Mouse (Mus musculus) stomach, embryonic 16.5 days (tissue): ENCODE data around the gene Msmb. TPM values are rescaled to one million over a fixed set of nuclear protein-coding genes. Genes with fewer than 3 reads are reported as not detected.
"Not testable (repeated sequence)": the region's sequence is repeated elsewhere in the genome, so short reads cannot be mapped to it uniquely, and the experiment has no call there.

Experiments
- ATAC-seq: fragments of 200-750 bp; cut with Nextera tagmentation; 2 replicates; pipeline ENCODE4 v1.8.0; 2017; ENCODE audit warnings: moderate number of reproducible peaks, moderate TSS enrichment; ENCODE audit not compliant: insufficient read depth, low FRiP score
- H3K27ac ChIP-seq: fragments of 300-500 bp; sonication (generic); 2 replicates; pipeline ENCODE4 v1.5.1; 2014; ENCODE audit warnings: low read length
- H3K27me3 ChIP-seq: fragments of 300-500 bp; sonication (generic); 2 replicates; pipeline ENCODE4 v1.6.1; 2014; ENCODE audit warnings: low read length, control low read depth, mixed read lengths; ENCODE audit not compliant: control insufficient read depth, insufficient read depth
- H3K36me3 ChIP-seq: fragments of 300-500 bp; sonication (generic); 2 replicates; pipeline ENCODE4 v1.6.1; 2014; ENCODE audit warnings: low read length; ENCODE audit not compliant: control insufficient read depth, insufficient read depth
- H3K4me1 ChIP-seq: fragments of 300-500 bp; sonication (generic); 2 replicates; pipeline ENCODE4 v1.6.1; 2014; ENCODE audit warnings: low read length, control low read depth, mixed read lengths; ENCODE audit not compliant: control insufficient read depth, insufficient read depth
- H3K4me2 ChIP-seq: fragments of 300-500 bp; sonication (generic); 2 replicates; pipeline ENCODE4 v1.6.1; 2014; ENCODE audit warnings: low read depth, low read length, mixed read lengths
- H3K4me3 ChIP-seq: fragments of 300-500 bp; sonication (generic); replicated peaks from 2 replicates; pipeline ENCODE4 v1.5.1; 2014; ENCODE audit warnings: mild to moderate bottlenecking, low read length
- H3K9ac ChIP-seq: fragments of 300-500 bp; sonication (generic); 2 replicates; pipeline ENCODE4 v1.6.1; 2014; ENCODE audit warnings: low read length
- H3K9me3 ChIP-seq: fragments of 300-500 bp; sonication (generic); replicated peaks from 2 replicates; pipeline ENCODE4 v1.6.1; 2016; ENCODE audit warnings: low read length, control low read depth; ENCODE audit not compliant: control insufficient read depth
- WGBS: fragments of 180-500 bp; shearing (Covaris S2); extraction: QIAGEN DNeasy Blood & Tissue Kit; methylation state at CpG from one replicate; pipeline ENCODE4 v1.1.7; 2014; 5-methylcytosine and 5-hydroxymethylcytosine counted together
- polyA plus RNA-seq: library from polyadenylated mRNA; unstranded; fragments of >200 nt; fragmentation: Nextera tagmentation; extraction: Ambion mirVana; gene quantifications from 2 replicates; pipeline ENCODE4 v1.2.1, GENCODE M21; 2015

Msmb gene
- polyA plus RNA-seq, 1 experiment from 2014 or later, result not detected

DNA sequence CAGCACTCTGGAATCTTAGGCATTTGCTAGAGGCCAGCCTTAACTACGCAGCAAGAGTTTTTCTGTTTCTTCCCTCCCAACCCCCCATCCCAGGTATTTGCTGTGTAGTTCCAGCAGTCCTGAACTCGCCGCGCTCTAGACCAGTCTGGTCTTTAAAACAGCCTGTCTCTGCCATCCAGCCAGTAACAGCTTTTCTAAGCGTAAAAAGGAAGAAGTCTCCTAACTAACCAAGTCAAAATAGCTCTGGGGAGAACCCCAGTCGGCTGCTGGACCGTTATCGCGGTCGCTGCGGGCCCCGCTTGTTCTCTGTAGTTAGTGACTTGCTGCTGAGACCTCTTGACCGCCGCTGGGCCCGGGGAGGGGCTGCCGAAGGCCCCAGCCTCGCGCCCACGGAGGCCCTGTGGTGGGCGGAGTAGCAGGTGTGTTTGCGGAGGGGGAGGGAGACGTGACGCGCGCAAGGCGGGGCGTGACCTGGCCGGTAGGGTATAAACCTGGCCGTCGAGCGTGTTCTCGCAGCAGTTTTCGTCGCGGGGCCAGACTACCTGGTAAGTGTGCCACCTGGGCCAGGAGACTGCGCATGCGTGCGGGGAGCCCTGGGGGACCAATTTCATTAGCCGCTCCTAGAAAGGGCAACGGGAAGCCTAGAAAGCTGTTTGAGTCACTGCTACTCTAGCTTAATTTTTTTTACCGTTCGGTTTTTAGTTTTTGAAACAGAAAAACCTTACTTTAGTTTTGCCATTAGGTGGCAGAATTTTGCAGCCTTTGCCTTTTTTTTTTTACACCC, 23.6 kb downstream of the Msmb start:
- Histone ChIP-seq H3K4me1 (peaks cover 53% of the 10 kb centered on the region), H3K27me3 (no peaks in the 10 kb centered on the region), H3K9me3 (no peaks in the 10 kb centered on the region), H3K27ac (peak overlapping the region; percentile 92), H3K9ac (peak overlapping the region; percentile 75), H3K4me3 (peak overlapping the region; percentile 60), H3K4me2 (peak overlapping the region; percentile 94), H3K36me3 (no peaks in the 10 kb centered on the region)
- ATAC-seq, result peak; percentile 91
- under 1% methylated on average over 42 of the region's 42 CpGs for WGBS

DNA sequence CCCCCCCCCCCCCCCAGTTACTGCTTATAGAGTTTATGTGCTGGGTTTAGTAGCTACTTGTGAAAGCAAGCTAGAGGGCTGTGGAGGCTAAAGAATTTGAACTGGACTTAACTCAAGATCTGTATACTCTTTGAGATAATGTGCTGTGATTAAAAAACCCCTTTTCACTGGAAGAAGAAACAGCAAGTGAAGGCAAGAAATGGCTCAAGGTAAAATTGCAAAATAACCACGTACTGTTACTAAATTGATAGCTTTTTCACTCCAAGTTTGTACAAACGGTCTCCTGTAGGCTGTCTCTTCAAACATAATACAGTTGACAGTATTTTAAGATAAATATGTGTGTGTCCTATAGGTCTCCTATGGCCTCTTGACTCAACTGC, 24.2 kb downstream of the Msmb start:
- Histone ChIP-seq H3K27ac (peak overlapping the region; percentile 92; the same call in 1 of the 2 replicates), H3K27me3 (no peaks in the 10 kb centered on the region), H3K4me3 (peak overlapping the region; percentile 60), H3K4me2 (peak overlapping the region; percentile 94), H3K9me3 (no peaks in the 10 kb centered on the region), H3K4me1 (peaks cover 47% of the 10 kb centered on the region), H3K36me3 (no peaks in the 10 kb centered on the region), H3K9ac (peak overlapping the region; percentile 75; the same call in 1 of the 2 replicates)
- WGBS, result 29% methylated on average over 2 of the region's 2 CpGs
- no peak for ATAC-seq

DNA sequence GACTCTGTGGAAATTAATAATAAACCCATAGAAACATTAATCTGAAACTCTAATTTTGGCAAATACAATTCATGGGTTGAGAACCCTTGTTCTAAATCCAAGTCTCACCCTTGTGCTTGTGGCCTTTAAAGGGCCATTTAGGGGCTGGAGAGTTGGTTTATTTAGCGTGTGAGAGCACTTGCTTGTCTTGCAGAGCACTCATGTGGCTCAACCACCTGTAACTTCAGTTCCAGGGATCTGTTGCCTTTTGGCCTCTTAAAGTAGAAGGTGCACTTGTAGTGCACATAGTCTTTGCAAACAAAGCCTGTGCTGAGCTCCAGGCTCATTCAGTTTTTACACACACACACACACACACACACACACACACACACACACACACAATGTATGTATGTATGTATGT, 25.0 kb downstream of the Msmb start:
- no peak for ATAC-seq
- Histone ChIP-seq H3K27ac (no peak overlapping the region), H3K36me3 (no peaks in the 10 kb centered on the region), H3K4me3 (peak overlapping the region; percentile 60), H3K4me2 (peak overlapping the region; percentile 94; the same call in 1 of the 2 replicates), H3K4me1 (peaks cover 45% of the 10 kb centered on the region), H3K9me3 (no peaks in the 10 kb centered on the region), H3K9ac (peak overlapping the region; percentile 31), H3K27me3 (no peaks in the 10 kb centered on the region)
- WGBS, result 39% methylated on average over 1 of the region's 1 CpGs

DNA sequence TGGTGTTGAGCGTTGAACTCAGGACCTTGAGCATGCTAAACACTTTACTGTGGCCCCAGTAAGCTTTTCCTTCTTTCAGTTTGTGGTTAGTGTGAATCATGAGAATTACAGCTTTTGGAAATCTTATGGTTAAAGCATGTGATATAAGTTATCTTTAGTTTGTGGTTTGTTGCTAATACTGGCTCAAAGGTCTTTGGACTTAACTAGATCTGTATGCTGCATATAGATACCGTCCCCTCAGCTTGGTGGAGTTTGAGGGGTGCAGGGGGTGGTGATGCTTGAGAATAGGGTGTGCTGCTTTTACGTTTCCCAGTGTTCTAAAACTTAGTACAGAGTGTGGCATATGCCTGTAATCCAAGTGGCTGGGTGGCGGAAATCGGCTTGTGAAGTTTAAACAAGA, 25.5 kb downstream of the Msmb start:
- Histone ChIP-seq H3K9me3 (no peaks in the 10 kb centered on the region), H3K9ac (no peak overlapping the region), H3K4me1 (peaks cover 44% of the 10 kb centered on the region), H3K4me3 (peak overlapping the region; percentile 60), H3K36me3 (no peaks in the 10 kb centered on the region), H3K27ac (no peak overlapping the region), H3K27me3 (no peaks in the 10 kb centered on the region), H3K4me2 (peak overlapping the region; percentile 21; the same call in 1 of the 2 replicates)
- ATAC-seq, result no peak
- WGBS, result 72% methylated on average over 5 of the region's 5 CpGs

DNA sequence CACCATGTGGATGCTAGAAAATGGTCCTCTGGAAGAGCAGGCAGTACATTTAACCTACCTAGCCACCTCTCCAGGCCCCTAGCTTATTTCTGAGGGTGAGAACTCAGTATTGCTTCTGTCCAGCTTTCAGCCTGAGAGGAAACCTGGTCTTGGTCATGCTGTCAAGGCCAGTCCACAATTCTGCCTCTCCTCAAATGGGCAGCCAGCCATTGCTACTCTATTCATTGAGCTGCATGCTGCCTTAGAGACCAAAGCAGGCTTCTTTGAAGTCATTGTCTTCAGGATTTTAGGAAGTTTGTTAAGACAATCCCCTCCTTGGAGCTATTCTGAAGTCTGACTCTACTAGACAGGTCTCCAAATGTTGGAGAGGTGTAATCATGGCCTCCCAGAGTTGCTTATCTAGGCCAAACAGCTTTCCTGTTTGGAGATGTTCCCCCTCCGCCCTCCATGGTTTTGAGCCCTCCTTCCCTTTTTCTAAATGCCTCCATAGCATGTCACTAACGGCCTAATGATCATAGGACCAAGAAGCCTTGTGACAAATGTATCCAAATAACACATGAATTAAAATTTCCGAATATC, 26.9 kb downstream of the Msmb start:
- no peak overlapping the region for H3K4me2 ChIP-seq
- 78% methylated on average over 3 of the region's 3 CpGs for WGBS
- no peak for ATAC-seq
- H3K9me3 ChIP-seq, result no peaks in the 10 kb centered on the region
- H3K9ac ChIP-seq, result no peak overlapping the region
- no peaks in the 10 kb centered on the region for H3K27me3 ChIP-seq
- peaks cover 31% of the 10 kb centered on the region for H3K4me1 ChIP-seq
- no peak overlapping the region for H3K27ac ChIP-seq
- peaks cover 2% of the 10 kb centered on the region; the same call in 1 of the 2 replicates for H3K36me3 ChIP-seq
- H3K4me3 ChIP-seq, result no peak overlapping the region; the same call in 1 of the 2 replicates

DNA sequence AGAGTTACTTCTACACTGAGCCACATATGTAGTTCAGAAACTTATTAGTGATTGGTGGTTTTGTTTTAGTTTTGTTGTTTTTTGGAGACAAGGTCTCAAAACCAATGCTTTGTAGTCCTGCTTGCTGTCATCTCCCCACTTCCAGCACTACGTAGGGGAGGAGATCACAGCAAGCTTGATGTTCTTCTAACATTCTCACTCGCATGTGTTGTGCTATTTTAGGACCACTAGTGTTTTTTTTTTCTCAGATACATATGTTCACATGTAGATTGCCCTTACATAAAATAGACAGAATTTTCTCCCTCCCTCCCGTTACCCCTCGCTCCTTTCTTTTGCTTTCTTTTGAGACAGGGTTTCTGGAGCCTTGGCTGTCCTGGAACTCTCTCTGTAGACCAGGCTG, 28.3 kb downstream of the Msmb start:
- H3K4me2 ChIP-seq, result no peak overlapping the region
- H3K4me1 ChIP-seq, result peaks cover 20% of the 10 kb centered on the region
- 94% methylated on average over 4 of the region's 4 CpGs for WGBS
- no peak overlapping the region for H3K9ac ChIP-seq
- H3K9me3 ChIP-seq, result no peaks in the 10 kb centered on the region
- H3K36me3 ChIP-seq, result peaks cover 5% of the 10 kb centered on the region; the same call in 1 of the 2 replicates
- no peak for ATAC-seq
- no peak overlapping the region for H3K4me3 ChIP-seq
- no peaks in the 10 kb centered on the region for H3K27me3 ChIP-seq
- no peak overlapping the region for H3K27ac ChIP-seq

DNA sequence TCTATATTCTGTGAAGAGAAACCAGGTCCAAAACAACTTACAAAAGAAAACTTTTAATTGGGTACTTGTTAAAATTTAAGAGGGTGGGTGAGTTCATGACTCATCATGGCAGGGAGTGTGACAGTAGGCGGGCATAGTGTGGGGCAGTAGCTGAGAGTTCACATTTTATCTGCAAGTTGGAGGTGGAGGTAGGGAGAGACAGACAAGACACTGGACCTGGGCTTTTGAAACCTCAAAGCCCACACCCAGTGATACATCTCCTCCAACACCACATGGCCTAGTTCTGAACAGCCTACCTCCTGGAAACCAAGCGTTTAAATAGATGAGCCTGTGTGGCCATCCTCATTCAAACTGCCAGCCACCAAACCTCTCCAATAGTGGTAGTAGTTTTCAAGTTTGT, 33.5 kb downstream of the Msmb start:
- no peak overlapping the region for H3K27ac ChIP-seq
- no peak overlapping the region for H3K4me3 ChIP-seq
- H3K9me3 ChIP-seq, result no peaks in the 10 kb centered on the region
- WGBS, result 85% methylated on average over 2 of the region's 2 CpGs
- no peaks in the 10 kb centered on the region for H3K27me3 ChIP-seq
- H3K4me2 ChIP-seq, result no peak overlapping the region
- H3K9ac ChIP-seq, result no peak overlapping the region
- H3K36me3 ChIP-seq, result peaks cover 13% of the 10 kb centered on the region; the same call in 1 of the 2 replicates
- ATAC-seq, result no peak
- H3K4me1 ChIP-seq, result no peaks in the 10 kb centered on the region

DNA sequence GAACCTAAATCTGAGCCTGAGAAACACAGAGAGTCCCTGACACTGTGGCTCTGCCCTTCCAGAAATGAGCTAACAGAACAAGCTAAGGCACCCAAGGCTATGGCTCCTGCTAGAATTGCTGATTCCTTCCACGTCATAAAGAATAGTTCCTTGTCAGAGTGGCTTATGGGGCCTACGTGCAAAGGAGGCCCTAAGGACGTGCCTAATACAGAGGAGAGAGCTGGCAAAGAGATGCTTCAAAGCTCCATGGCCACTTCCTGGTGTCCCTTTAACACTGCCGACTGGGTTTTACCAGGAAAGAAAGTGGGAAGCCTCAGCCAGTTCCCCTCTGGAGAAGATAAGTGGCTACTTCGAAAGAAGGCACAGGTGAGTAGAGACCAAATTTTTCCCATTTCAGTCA, 34.8 kb downstream of the Msmb start:
- not testable (repeated sequence) for H3K9ac ChIP-seq, H3K4me2 ChIP-seq, H3K4me3 ChIP-seq, H3K4me1 ChIP-seq, H3K9me3 ChIP-seq, ATAC-seq, H3K27me3 ChIP-seq, H3K27ac ChIP-seq
- H3K36me3 ChIP-seq, result peaks cover 14% of the 10 kb centered on the region
- 90% methylated on average over 4 of the region's 5 CpGs for WGBS

DNA sequence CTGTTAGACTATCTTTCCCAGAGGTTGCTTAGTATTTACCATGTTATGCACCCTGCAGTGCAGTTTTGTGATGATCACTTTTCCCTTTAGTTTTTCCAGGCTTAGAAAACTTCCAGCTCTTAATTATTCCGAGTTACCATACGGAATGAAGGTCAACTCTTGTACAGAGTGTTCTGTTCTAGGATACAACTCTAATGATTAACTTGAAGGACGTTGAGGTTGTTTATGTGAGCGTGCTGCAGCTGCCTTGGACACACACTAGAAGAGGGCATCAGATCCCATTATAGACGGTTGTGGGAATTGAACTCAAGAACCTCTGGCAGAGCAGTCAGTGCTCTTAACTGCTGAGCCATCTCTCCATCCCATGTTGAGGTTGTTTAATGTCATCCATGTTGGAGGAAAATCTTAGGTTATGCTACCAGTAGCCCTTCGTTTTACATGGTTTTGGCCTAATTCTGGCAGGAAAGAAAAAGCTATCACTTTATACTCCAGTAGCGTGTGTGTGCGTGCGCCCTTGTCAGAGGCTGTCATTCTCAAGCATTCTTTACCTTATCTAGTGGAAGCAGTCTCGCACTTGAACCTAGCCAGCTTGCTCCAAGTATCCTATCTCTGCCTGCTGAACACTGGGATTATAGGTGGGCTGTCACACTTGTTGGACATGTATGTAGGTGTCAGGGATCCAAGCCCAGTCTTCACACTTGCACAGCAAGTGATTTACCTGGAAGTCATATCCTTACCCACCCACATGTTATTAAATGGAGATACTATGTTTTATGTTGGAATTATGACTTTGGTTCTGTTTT, 37.8 kb downstream of the Msmb start:
- ATAC-seq, result no peak
- Histone ChIP-seq H3K9ac (no peak overlapping the region), H3K9me3 (no peaks in the 10 kb centered on the region), H3K4me1 (no peaks in the 10 kb centered on the region), H3K27me3 (no peaks in the 10 kb centered on the region), H3K36me3 (peaks cover 24% of the 10 kb centered on the region), H3K4me2 (no peak overlapping the region), H3K27ac (no peak overlapping the region), H3K4me3 (no peak overlapping the region)
- 85% methylated on average over 10 of the region's 10 CpGs for WGBS
